Mouse (Mus musculus): ENCODE measurements at regions not wholly inside any gene's neighbourhood (a gene's known extent, or its start where the extent isn't known, plus 50 kb on each side); places are given as distances from the start of the nearest gene placed in this dataset.

GRCm38 (mm10) chr19:26834564-26834963 is 51.1 kb upstream of the Gm815 start:
- 0 out of 2 replicates have a peak, but pooled peaks have one; percentile 47 for ATAC-seq (replicated peaks; ENCODE audit: low read depth, poor library complexity, severe bottlenecking)
